Comparison of ENCODE assay signal across 34 mouse cellular contexts in genomic region chr3:98216296-98216695, GRCm38 (mm10). TPM values are rescaled to one million over a fixed set of nuclear protein-coding genes. Genes with fewer than 3 reads are reported as not detected.
"Had no signal": no experiment of that assay in that cellular context is flagged by ENCODE, and none has a peak within 500 bp of the region (broad histone marks: within the 10 kb centered on the region; RNA-seq: fewer than 3 reads in every experiment).

No protein-coding gene starts in this region.

- H3K4me3 ChIP-seq: embryonic facial prominence, embryonic 10.5 days; embryonic facial prominence, embryonic 12.5 days; embryonic facial prominence, embryonic 13.5 days; embryonic facial prominence, embryonic 15.5 days; erythroblast, embryonic 14.5 days; forebrain, embryonic 10.5 days; forebrain, embryonic 12.5 days; forebrain, embryonic 13.5 days; forebrain, embryonic 15.5 days; gastrocnemius, adult 2 months; heart, adult 2 months had no signal

- ATAC-seq: forebrain, embryonic 13.5 days; forebrain, embryonic 14.5 days; forebrain, embryonic 15.5 days; forebrain, embryonic 16.5 days; forebrain, postnatal 0 days had no signal

- H3K36me3 ChIP-seq: embryonic facial prominence, embryonic 10.5 days; embryonic facial prominence, embryonic 12.5 days; embryonic facial prominence, embryonic 13.5 days; embryonic facial prominence, embryonic 15.5 days; forebrain, embryonic 10.5 days; forebrain, embryonic 12.5 days; forebrain, embryonic 15.5 days had no signal

- DNase-seq: cerebellum, adult 8-10 months; cerebellum, adult 9-10 months; cerebellum, adult 9-11 months; cerebellum, postnatal 10 days; cerebellum, postnatal 14 days; cerebellum, postnatal 25 days; cerebellum, postnatal 36 days; embryo, embryonic 11 days; forebrain, postnatal 0 days; gastrocnemius, adult 2 months; gastrocnemius, postnatal 10 days; gastrocnemius, postnatal 14 days; gastrocnemius, postnatal 25 days; gastrocnemius, postnatal 36 days; heart, adult 11 months; heart, adult 18-20 months; heart, adult 2 months had no signal

- H3K4me1 ChIP-seq: embryonic facial prominence, embryonic 10.5 days; embryonic facial prominence, embryonic 12.5 days; embryonic facial prominence, embryonic 13.5 days; embryonic facial prominence, embryonic 15.5 days; forebrain, embryonic 10.5 days; forebrain, embryonic 12.5 days had no signal

- H3K9me3 ChIP-seq: embryonic facial prominence, embryonic 10.5 days; embryonic facial prominence, embryonic 12.5 days; embryonic facial prominence, embryonic 13.5 days; embryonic facial prominence, embryonic 15.5 days; forebrain, embryonic 10.5 days; forebrain, embryonic 12.5 days; forebrain, embryonic 13.5 days; forebrain, embryonic 15.5 days had no signal

- H3K4me2 ChIP-seq: embryonic facial prominence, embryonic 12.5 days; embryonic facial prominence, embryonic 13.5 days; embryonic facial prominence, embryonic 15.5 days; forebrain, embryonic 12.5 days; forebrain, embryonic 13.5 days; forebrain, embryonic 15.5 days had no signal

- H3K27ac ChIP-seq: embryonic facial prominence, embryonic 10.5 days; embryonic facial prominence, embryonic 12.5 days; embryonic facial prominence, embryonic 13.5 days; embryonic facial prominence, embryonic 15.5 days; forebrain, embryonic 10.5 days; forebrain, embryonic 12.5 days; forebrain, embryonic 13.5 days; forebrain, embryonic 15.5 days; gastrocnemius, adult 2 months; heart, adult 2 months had no signal

- H3K9ac ChIP-seq: embryonic facial prominence, embryonic 12.5 days; embryonic facial prominence, embryonic 13.5 days; embryonic facial prominence, embryonic 15.5 days; forebrain, embryonic 12.5 days; forebrain, embryonic 13.5 days; forebrain, embryonic 15.5 days; forebrain, postnatal 0 days had no signal

- H3K27me3 ChIP-seq: embryonic facial prominence, embryonic 12.5 days; embryonic facial prominence, embryonic 13.5 days; embryonic facial prominence, embryonic 15.5 days; forebrain, embryonic 12.5 days; forebrain, embryonic 13.5 days; forebrain, embryonic 15.5 days had no signal

RNA-seq across cellular contexts. Expression of gene Reg4, which starts 5.7 kb away (rescaled TPM):
- polyA plus RNA-seq: cortical plate, adult 2 months; embryonic facial prominence, embryonic 10.5 days; embryonic facial prominence, embryonic 11.5 days; embryonic facial prominence, embryonic 12.5 days; embryonic facial prominence, embryonic 13.5 days; embryonic facial prominence, embryonic 14.5 days; embryonic facial prominence, embryonic 15.5 days; erythroblast, embryonic 14.5 days; forebrain, embryonic 11.5 days; forebrain, embryonic 12.5 days; forebrain, embryonic 13.5 days; forebrain, embryonic 14.5 days; forebrain, embryonic 15.5 days; forebrain, embryonic 16.5 days; forebrain, postnatal 0 days; frontal cortex, adult 2 months; gonadal fat pad, adult 2 months; heart, adult 2 months had no signal

RNA-seq across cellular contexts. Expression of gene Adam30, which starts 55.9 kb away (rescaled TPM):
- polyA plus RNA-seq: cortical plate, adult 2 months; embryonic facial prominence, embryonic 10.5 days; embryonic facial prominence, embryonic 11.5 days; embryonic facial prominence, embryonic 12.5 days; embryonic facial prominence, embryonic 13.5 days; embryonic facial prominence, embryonic 14.5 days; embryonic facial prominence, embryonic 15.5 days; erythroblast, embryonic 14.5 days; forebrain, embryonic 10.5 days; forebrain, embryonic 11.5 days; forebrain, embryonic 12.5 days; forebrain, embryonic 13.5 days; forebrain, embryonic 14.5 days; forebrain, embryonic 15.5 days; forebrain, embryonic 16.5 days; forebrain, postnatal 0 days; frontal cortex, adult 2 months had no signal
